Mouse (Mus musculus): Measurements from ENCODE around the gene Lhpp. TPM values are rescaled to one million over a fixed set of nuclear protein-coding genes. Genes with fewer than 3 reads are reported as not detected.
"Not testable (repeated sequence)": the region's sequence is repeated elsewhere in the genome, so short reads cannot be mapped to it uniquely, and the experiment has no call there.

Lhpp gene
- total RNA-seq, 2 experiments from 2014 or later: 17.1 to 26.8 TPM

DNA sequence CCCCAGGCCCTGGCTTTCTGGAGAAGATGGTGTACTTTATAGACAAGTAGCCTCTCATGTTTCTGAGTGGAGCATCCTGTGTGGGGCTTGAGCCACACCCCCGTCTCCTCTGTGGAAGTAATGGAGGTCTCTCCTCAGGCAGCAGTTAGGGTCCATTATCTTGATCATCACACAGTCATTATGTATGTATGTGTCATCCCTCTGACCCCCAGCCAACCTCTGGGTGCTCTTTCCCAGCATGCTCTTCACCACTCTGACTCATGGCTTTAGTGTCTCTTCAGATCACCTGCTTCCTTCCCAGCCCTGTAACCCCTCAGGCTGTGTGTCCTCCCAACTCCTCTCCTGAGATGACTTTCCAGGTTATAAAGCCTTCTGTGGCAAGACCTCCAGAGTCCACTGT, 31.2 kb downstream of the Lhpp start:
- DNase-seq (ENCODE audit: low spot score in 2 of 2): no peak

GRCm38 (mm10) chr7:132644605-132645279, 34.3 kb downstream of the Lhpp start:
- DNase-seq (ENCODE audit: low spot score in 2 of 2): no peak

- no peak for DNase-seq (ENCODE audit: low spot score in 2 of 2)
Observed at GRCm38 (mm10) chr7:132646514-132646913, 36.1 kb downstream of the Lhpp start.

DNA sequence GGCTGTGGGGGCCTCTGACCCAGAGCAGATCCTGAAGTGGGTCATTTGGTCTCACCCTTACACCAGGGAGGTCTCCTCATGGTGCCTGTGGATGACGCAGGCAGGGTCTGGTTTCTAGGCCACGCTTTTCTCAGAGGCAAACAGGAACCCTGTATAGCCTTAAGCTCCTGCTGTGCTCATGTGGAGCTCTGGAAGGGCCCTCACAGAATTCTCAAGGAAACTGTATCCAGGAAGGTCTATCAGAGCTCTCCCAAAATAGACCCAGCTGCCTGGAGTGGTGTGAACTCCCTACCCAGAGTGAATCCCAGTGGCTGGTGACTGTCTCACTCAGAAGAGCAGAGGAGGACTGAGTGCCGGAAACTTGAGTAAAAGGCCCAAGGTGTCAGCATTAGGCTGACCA, 44.0 kb downstream of the Lhpp start:
- no peak for DNase-seq (ENCODE audit: low spot score in 2 of 2)

DNA sequence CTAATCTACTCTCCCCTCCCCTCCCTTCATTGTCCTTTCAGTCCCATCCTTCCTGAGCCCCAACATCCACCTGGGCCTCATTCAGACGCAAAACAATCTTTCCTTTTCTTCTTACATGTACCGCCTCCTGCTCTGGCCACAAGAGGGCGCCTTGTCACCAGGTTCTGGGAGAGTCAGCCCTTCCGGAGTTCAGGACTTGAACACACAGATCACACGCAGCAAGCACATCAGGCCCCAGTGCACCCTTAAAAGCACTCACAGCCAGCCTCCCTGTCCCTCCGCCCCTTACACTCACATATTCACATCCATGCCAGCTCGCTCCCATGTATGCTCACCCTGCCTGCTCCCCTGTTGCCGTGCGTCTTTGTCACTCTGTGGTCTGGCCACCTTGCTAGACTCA, 45.6 kb downstream of the Lhpp start:
- peak; percentile 89 to 92 for DNase-seq (ENCODE audit: low spot score in 2 of 2)

- peak; percentile 90 to 96 for DNase-seq (ENCODE audit: low spot score in 2 of 2)
Observed at GRCm38 (mm10) chr7:132656548-132656947, 46.1 kb downstream of the Lhpp start.

- DNase-seq (ENCODE audit: low spot score in 2 of 2): no peak
Observed at GRCm38 (mm10) chr7:132657371-132658057, 47.1 kb downstream of the Lhpp start.

- DNase-seq (ENCODE audit: low spot score in 2 of 2): no peak
Observed at GRCm38 (mm10) chr7:132658058-132658450, 47.6 kb downstream of the Lhpp start.

GRCm38 (mm10) chr7:132658688-132659087, 48.2 kb downstream of the Lhpp start:
- DNase-seq (ENCODE audit: low spot score in 2 of 2): no peak

GRCm38 (mm10) chr7:132659633-132660032, 49.2 kb downstream of the Lhpp start:
- no peak for DNase-seq (ENCODE audit: low spot score in 2 of 2)

DNA sequence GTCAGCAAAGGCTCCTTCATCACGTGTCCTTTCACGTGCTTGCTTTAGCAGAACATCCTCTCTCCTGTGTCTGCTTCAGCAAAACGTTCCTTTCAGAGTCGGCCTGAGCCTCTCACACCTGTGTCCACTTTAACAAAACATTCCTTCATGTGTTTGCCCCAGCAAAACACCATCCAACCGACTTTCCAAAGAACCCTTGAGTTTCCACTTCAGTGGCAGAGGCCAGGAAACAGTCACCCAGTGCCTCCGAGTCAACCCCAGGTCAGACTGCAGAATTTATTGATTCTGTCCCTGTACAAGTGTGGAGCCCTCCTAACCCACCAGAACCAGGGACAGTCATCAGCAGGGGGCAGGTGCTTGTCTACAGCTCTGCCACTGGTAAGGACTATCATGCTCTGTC, 52.4 kb downstream of the Lhpp start:
- DNase-seq (ENCODE audit: low spot score in 2 of 2): not testable (repeated sequence)

DNA sequence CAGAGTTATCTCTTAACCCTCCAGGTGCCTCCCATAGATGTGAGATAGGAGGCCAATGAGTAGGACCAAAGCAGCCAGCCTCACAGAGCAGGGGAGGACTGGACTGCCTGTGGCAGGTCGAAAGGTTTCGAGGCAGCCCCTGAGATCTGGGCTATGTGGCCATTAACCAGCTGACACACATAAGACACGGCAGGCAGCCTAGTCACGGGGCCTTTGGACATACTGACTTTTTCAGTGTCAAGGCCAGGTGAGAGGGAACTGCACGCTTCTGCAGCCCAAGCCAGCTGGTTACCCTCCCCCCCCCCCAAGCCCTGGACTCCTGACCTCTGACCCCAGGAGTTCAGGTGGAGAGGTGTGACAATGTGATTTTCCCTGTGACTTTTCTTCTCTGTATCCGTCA, 54.4 kb downstream of the Lhpp start:
- DNase-seq (ENCODE audit: low spot score in 2 of 2): no peak

DNA sequence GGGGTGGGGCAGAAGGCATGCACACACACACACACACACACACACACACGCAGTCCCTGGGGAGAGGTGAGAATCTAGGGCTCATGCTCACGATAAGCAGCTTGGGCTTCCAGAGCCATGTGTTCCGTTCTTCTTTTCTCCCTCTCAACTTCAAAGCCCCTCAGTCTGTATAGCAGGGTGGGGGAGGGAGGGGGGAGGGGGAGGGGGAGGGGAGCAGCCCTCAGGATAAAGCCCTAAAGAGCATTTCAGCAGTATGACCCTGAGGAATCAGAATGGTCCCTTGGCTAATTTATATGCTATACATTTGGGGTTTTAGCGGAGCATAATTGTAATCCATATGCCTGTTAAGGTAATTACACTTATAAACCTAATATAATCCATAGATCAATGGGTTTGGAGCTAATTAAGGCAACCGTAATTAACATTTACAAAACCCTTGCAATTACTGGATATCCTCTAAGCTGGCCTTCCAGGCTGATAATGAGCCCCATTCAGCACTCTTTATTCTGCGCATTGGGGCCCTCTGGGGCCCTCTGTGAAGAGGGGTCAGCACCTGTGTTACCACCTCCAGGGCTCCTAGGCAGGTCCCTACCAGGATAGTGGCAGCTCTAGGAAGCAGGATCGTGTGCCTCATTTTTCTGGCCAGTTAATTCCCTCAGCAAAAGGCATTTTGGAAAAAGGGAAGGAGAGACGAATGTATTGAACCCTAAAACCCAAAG, 55.4 kb downstream of the Lhpp start:
- no peak for DNase-seq (ENCODE audit: low spot score in 2 of 2)

- no peak for DNase-seq (ENCODE audit: low spot score in 2 of 2)
Observed at GRCm38 (mm10) chr7:132666516-132666915, 56.1 kb downstream of the Lhpp start.

DNA sequence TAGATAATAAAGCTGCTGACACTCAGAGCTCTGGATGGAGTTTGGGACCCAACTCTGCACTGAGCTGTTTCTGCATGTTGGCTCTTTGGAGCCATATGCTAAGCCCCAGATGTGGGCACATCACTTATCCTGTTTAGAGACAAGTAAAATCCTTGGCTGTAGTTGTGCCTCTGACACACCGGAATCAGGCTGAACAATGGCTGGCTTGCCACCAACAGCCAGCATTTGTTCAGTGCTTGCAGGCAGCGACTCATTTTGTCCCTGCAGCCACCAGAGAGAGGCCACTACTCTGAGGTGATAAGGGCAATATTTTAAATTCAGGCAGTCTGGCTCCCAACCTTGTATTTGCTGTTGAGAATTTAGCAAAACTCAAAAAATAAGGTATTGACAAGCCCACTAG, 58.2 kb downstream of the Lhpp start:
- no peak for DNase-seq (ENCODE audit: low spot score in 2 of 2)

DNA sequence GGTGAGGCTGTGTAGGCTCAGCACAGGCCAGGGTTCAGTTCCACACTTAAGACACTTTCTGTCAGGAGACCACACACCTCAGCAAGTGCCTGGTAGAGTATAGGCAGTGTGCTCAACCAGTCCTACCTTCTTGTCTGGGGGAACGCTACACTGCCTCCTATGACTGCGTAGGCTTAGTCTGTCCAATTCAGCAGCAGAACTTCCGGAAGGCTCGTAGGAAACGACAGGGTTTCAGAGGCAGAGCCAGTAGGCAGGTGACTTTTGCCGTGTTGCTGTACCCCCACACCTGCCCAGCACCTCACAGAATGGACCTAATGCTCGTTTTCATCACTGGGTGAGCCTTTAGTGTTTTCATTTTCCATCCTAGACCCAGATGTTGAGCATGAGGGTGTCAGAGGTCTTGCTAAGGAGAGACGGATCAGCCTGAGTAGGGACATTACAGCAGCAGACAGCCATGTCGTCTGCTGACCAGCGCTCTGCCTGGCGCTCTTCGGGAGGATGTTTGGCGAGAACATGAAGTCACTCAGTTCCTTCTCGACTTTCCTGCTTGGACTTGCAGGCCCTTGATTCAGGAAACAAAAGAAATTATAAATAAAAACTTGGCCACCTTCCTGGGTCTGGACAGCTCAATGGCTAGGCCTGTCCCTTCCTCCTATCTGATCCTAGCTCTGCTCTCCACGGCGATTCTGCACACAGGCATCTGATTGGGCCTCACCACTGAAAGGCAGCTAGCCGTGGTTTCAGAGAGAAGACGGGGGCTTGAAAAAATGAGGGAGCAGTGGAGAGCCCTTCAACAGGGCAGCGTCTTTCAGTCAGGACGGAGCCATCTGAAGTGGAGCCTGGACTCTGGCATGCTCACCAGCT, 59.8 kb downstream of the Lhpp start:
- DNase-seq (ENCODE audit: low spot score in 2 of 2): no peak

- no peak for DNase-seq (ENCODE audit: low spot score in 2 of 2)
Observed at GRCm38 (mm10) chr7:132670863-132671165, 60.4 kb downstream of the Lhpp start.

DNA sequence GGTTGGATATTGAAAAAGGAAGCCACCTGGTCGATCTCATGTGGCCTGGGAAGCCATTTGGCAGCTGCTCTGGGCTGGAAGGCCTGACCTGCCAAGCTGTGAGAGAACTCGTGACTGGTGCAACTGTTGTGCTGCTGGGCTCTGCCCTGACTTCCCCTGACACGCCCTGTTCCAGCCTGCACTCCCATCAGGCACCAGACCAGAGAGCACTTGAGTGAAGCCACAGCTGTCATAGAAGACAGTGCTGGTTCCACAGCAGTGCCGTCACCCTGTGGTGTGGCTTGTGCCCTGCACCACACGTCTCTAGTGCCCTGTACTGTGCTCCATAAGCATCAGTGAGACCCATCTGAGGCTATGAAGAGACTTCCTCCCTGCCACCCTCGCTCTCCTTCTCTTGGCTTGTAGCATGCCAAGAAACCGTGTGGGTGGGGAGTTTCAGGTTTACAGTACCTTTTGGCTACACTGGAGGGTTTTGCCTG, 62.1 kb downstream of the Lhpp start:
- no peak for DNase-seq (ENCODE audit: low spot score in 2 of 2)

GRCm38 (mm10) chr7:132673931-132674755, 63.7 kb downstream of the Lhpp start:
- peak; percentile 27 to 51 for DNase-seq (ENCODE audit: low spot score in 2 of 2)

GRCm38 (mm10) chr7:132675922-132676321, 65.5 kb downstream of the Lhpp start:
- no peak for DNase-seq (ENCODE audit: low spot score in 2 of 2)

Data from adrenal gland, adult 18-20 months (tissue).